Mouse (Mus musculus) liver, adult 2 months (tissue): ENCODE results near the gene Med22.

Experiments used
- CTCF ChIP-seq: fragments of 200-500 bp; IDR thresholded peaks from 2 replicates; pipeline ENCODE4 v1.5.1; 2011; ENCODE audit warnings: low read depth, low read length, control low read depth
- POLR2A ChIP-seq: fragments of 200-500 bp; IDR thresholded peaks from 2 replicates; pipeline ENCODE4 v1.6.1; 2011; ENCODE audit warnings: low read length, control low read depth; ENCODE audit not compliant: insufficient read depth; ENCODE audit errors: extremely low read depth

DNA sequence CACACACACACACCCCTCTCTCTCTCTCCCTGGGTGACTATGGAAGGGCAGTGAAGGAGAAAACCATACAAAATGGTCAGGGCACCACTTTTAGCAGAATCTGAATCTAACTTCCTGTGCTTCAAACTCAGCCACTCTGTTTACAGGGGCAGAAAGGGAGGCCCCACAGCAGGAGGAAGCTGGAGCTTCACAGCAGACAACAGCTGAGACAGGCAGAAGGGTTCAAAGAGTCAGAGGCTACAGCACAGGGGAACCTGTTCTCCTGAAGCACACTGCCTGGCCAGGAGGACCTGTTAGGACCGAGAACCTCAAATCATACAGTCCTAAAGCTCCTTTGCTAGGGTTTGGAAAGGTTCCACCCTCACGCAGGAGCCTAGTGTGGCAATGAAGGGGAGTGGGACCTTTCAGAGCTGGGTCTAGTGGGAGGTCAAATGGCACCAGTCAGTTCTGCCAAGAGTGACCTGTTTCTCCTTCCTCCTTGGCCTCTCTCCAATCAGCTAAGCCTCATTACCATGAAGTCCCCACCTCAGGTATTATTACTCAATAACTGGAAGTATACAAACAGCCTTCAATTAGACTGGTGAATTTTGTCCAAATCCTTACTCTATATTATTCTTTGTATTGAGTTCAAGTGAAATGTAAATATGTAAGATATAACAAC, 44.4 kb upstream of the Med22 start:
- TF ChIP-seq POLR2A: no peak
- no peak for TF ChIP-seq CTCF
